Mouse (Mus musculus): ENCODE measurements around the gene Tmem185b. TPM values are rescaled to one million over a fixed set of nuclear protein-coding genes. Genes with fewer than 3 reads are reported as not detected.

Gene Tmem185b
- polyA plus RNA-seq, 1 experiment from 2014 or later, result 23.9 TPM

DNA sequence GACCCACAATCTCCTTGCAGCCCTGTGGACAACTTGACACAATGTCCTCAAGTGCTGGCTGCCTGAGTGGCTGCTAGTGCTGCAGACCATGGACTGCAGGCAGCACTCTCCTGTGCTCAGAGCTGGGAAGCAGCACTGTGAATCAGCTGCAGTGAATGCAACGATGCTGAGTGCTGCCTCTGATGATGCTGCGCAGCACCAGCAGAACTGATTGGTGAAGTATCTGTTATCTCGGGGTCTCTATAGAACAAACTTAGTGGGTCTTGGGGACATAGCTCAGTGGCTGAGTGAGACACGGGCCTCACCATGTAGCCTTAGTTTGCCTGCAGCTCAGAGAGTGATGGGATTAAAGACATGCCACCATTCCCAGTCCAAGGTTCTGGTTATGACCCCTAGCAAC, 19.7 kb downstream of the Tmem185b start:
- Histone ChIP-seq H3K27ac (ENCODE audit: low read length) (no peak overlapping the region), H3K9ac (replicated peaks; ENCODE audit: low read depth, low read length) (no peak overlapping the region), H3K4me3 (ENCODE audit: low read depth, low read length) (no peak overlapping the region), H3K27me3 (ENCODE audit: control insufficient read depth, insufficient read depth, low read length) (no peaks in the 10 kb centered on the region), H3K36me3 (ENCODE audit: control insufficient read depth, insufficient read depth, low read length) (no peaks in the 10 kb centered on the region), H3K9me3 (ENCODE audit: control insufficient read depth, low read depth, low read length) (no peaks in the 10 kb centered on the region), H3K4me2 (replicated peaks; ENCODE audit: low read depth, low read length) (no peak overlapping the region), H3K4me1 (ENCODE audit: control insufficient read depth, insufficient read depth, low read length) (peaks cover 3% of the 10 kb centered on the region; the same call in 1 of the 2 replicates)
- 86% methylated on average over 4 of the region's 4 CpGs for WGBS
- ATAC-seq (ENCODE audit: insufficient number of reproducible peaks, insufficient read depth, low FRiP score, low read depth), result no peak

- no peak overlapping the region for H3K4me3 ChIP-seq (ENCODE audit: low read depth, low read length)
- H3K4me1 ChIP-seq (ENCODE audit: control insufficient read depth, insufficient read depth, low read length), result no peaks in the 10 kb centered on the region
- no peak overlapping the region for H3K9ac ChIP-seq (replicated peaks; ENCODE audit: low read depth, low read length)
- no peak for ATAC-seq (ENCODE audit: insufficient number of reproducible peaks, insufficient read depth, low FRiP score, low read depth)
- 83% methylated on average over 3 of the region's 3 CpGs for WGBS
- no peak overlapping the region for H3K27ac ChIP-seq (ENCODE audit: low read length)
- H3K27me3 ChIP-seq (ENCODE audit: control insufficient read depth, insufficient read depth, low read length), result no peaks in the 10 kb centered on the region
- H3K36me3 ChIP-seq (ENCODE audit: control insufficient read depth, insufficient read depth, low read length), result no peaks in the 10 kb centered on the region
- H3K4me2 ChIP-seq (replicated peaks; ENCODE audit: low read depth, low read length), result no peak overlapping the region
- H3K9me3 ChIP-seq (ENCODE audit: control insufficient read depth, low read depth, low read length), result no peaks in the 10 kb centered on the region
Measured at GRCm38 (mm10) chr1:119546490-119546889, 20.5 kb downstream of the Tmem185b start.

DNA sequence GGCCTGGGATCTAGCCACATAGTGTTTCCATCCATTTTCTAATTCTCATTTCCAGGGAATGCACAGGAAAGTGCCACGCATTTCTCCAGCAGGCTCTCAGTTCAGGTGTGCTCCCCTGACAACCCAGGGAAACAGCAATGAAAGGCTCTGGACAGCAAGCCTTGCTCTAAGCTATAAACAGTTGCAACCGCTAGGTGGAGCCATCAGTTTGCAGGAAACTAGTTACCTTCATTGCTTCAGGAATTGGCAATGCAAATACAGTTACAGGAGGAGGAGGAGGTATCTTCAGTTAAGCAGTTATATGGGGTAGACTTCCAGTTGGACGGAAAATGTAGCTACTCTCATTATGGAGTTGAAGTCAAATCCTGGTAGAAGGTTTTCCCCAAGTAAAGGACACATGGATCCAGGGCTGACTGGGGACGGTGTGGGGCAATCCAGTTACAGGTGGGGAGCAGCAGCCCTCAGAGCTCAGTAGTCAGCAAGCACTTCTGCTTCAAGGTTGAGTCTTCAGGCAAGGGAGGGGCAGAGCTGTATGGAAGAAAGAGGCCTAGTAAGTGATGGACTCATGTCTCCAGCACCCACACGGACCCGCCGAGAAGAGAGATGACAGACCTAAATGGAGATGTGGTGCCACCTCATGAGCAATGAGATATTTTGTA, 22.8 kb downstream of the Tmem185b start:
- Histone ChIP-seq H3K36me3 (ENCODE audit: control insufficient read depth, insufficient read depth, low read length) (no peaks in the 10 kb centered on the region; the same call in 1 of the 2 replicates), H3K4me3 (ENCODE audit: low read depth, low read length) (no peak overlapping the region), H3K27ac (ENCODE audit: low read length) (no peak overlapping the region), H3K9me3 (ENCODE audit: control insufficient read depth, low read depth, low read length) (no peaks in the 10 kb centered on the region), H3K4me1 (ENCODE audit: control insufficient read depth, insufficient read depth, low read length) (no peaks in the 10 kb centered on the region), H3K27me3 (ENCODE audit: control insufficient read depth, insufficient read depth, low read length) (no peaks in the 10 kb centered on the region), H3K9ac (replicated peaks; ENCODE audit: low read depth, low read length) (no peak overlapping the region), H3K4me2 (replicated peaks; ENCODE audit: low read depth, low read length) (no peak overlapping the region)
- peak; percentile 42; the same call in 1 of the 2 replicates for ATAC-seq (ENCODE audit: insufficient number of reproducible peaks, insufficient read depth, low FRiP score, low read depth)
- 67% methylated on average over 7 of the region's 7 CpGs for WGBS

- no peaks in the 10 kb centered on the region for H3K9me3 ChIP-seq (ENCODE audit: control insufficient read depth, low read depth, low read length)
- WGBS, result 85% methylated on average over 7 of the region's 7 CpGs
- no peak for ATAC-seq (ENCODE audit: insufficient number of reproducible peaks, insufficient read depth, low FRiP score, low read depth)
Measured at GRCm38 (mm10) chr1:119549327-119549689, 23.3 kb downstream of the Tmem185b start.

GRCm38 (mm10) chr1:119550064-119550463, 24.1 kb downstream of the Tmem185b start:
- Histone ChIP-seq H3K9me3 (ENCODE audit: control insufficient read depth, low read depth, low read length) (no peaks in the 10 kb centered on the region), H3K9ac (replicated peaks; ENCODE audit: low read depth, low read length) (no peak overlapping the region), H3K4me2 (replicated peaks; ENCODE audit: low read depth, low read length) (no peak overlapping the region), H3K27me3 (ENCODE audit: control insufficient read depth, insufficient read depth, low read length) (no peaks in the 10 kb centered on the region), H3K36me3 (ENCODE audit: control insufficient read depth, insufficient read depth, low read length) (no peaks in the 10 kb centered on the region; the same call in 1 of the 2 replicates), H3K27ac (ENCODE audit: low read length) (no peak overlapping the region), H3K4me1 (ENCODE audit: control insufficient read depth, insufficient read depth, low read length) (no peaks in the 10 kb centered on the region), H3K4me3 (ENCODE audit: low read depth, low read length) (no peak overlapping the region)
- 89% methylated on average over 2 of the region's 2 CpGs for WGBS
- no peak for ATAC-seq (ENCODE audit: insufficient number of reproducible peaks, insufficient read depth, low FRiP score, low read depth)

More at GRCm38 (mm10) chr1:119549327-119549689, 23.3 kb downstream of the Tmem185b start:
- Histone ChIP-seq H3K4me3 (ENCODE audit: low read depth, low read length) (no peak overlapping the region), H3K9ac (replicated peaks; ENCODE audit: low read depth, low read length) (no peak overlapping the region), H3K27me3 (ENCODE audit: control insufficient read depth, insufficient read depth, low read length) (no peaks in the 10 kb centered on the region), H3K27ac (ENCODE audit: low read length) (no peak overlapping the region), H3K4me2 (replicated peaks; ENCODE audit: low read depth, low read length) (no peak overlapping the region), H3K4me1 (ENCODE audit: control insufficient read depth, insufficient read depth, low read length) (no peaks in the 10 kb centered on the region), H3K36me3 (ENCODE audit: control insufficient read depth, insufficient read depth, low read length) (no peaks in the 10 kb centered on the region; the same call in 1 of the 2 replicates)

DNA sequence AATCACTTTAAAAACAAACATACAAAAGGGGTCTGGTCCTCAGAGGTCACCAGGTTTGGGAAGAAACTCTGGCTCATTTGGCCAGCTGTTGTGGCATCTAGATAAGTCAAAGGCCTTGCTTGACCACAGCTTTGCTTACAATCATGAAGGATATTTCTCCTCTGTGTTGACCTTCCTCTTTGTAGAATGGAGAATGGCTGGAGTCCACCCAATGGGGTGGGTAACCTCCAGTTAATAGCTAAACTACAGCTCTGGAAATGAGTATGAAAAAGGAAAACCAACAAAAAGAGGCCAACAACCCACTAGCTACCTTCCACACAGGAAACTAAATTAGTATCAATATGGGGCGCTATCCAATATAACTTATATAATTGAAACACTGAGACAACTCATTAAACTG, 25.7 kb downstream of the Tmem185b start:
- Histone ChIP-seq H3K36me3 (ENCODE audit: control insufficient read depth, insufficient read depth, low read length) (no peaks in the 10 kb centered on the region; the same call in 1 of the 2 replicates), H3K9ac (replicated peaks; ENCODE audit: low read depth, low read length) (no peak overlapping the region), H3K4me2 (replicated peaks; ENCODE audit: low read depth, low read length) (no peak overlapping the region), H3K27ac (ENCODE audit: low read length) (no peak overlapping the region), H3K27me3 (ENCODE audit: control insufficient read depth, insufficient read depth, low read length) (no peaks in the 10 kb centered on the region), H3K4me3 (ENCODE audit: low read depth, low read length) (no peak overlapping the region), H3K4me1 (ENCODE audit: control insufficient read depth, insufficient read depth, low read length) (no peaks in the 10 kb centered on the region), H3K9me3 (ENCODE audit: control insufficient read depth, low read depth, low read length) (no peaks in the 10 kb centered on the region)
- ATAC-seq (ENCODE audit: insufficient number of reproducible peaks, insufficient read depth, low FRiP score, low read depth), result no peak
- WGBS, result 93% methylated on average over 1 of the region's 1 CpGs

GRCm38 (mm10) chr1:119555651-119556050, 29.7 kb downstream of the Tmem185b start:
- Histone ChIP-seq H3K9me3 (ENCODE audit: control insufficient read depth, low read depth, low read length) (no peaks in the 10 kb centered on the region), H3K4me3 (ENCODE audit: low read depth, low read length) (no peak overlapping the region), H3K27ac (ENCODE audit: low read length) (no peak overlapping the region), H3K9ac (replicated peaks; ENCODE audit: low read depth, low read length) (no peak overlapping the region), H3K27me3 (ENCODE audit: control insufficient read depth, insufficient read depth, low read length) (no peaks in the 10 kb centered on the region), H3K36me3 (ENCODE audit: control insufficient read depth, insufficient read depth, low read length) (no peaks in the 10 kb centered on the region; the same call in 1 of the 2 replicates), H3K4me1 (ENCODE audit: control insufficient read depth, insufficient read depth, low read length) (no peaks in the 10 kb centered on the region), H3K4me2 (replicated peaks; ENCODE audit: low read depth, low read length) (no peak overlapping the region)
- 73% methylated on average over 5 of the region's 5 CpGs for WGBS
- no peak for ATAC-seq (ENCODE audit: insufficient number of reproducible peaks, insufficient read depth, low FRiP score, low read depth)

- no peaks in the 10 kb centered on the region; the same call in 1 of the 2 replicates for H3K36me3 ChIP-seq (ENCODE audit: control insufficient read depth, insufficient read depth, low read length)
- no peaks in the 10 kb centered on the region for H3K27me3 ChIP-seq (ENCODE audit: control insufficient read depth, insufficient read depth, low read length)
- 78% methylated on average over 4 of the region's 4 CpGs for WGBS
- ATAC-seq (ENCODE audit: insufficient number of reproducible peaks, insufficient read depth, low FRiP score, low read depth), result no peak
- H3K4me1 ChIP-seq (ENCODE audit: control insufficient read depth, insufficient read depth, low read length), result no peaks in the 10 kb centered on the region
- no peak overlapping the region for H3K27ac ChIP-seq (ENCODE audit: low read length)
- H3K4me3 ChIP-seq (ENCODE audit: low read depth, low read length), result no peak overlapping the region
- no peaks in the 10 kb centered on the region for H3K9me3 ChIP-seq (ENCODE audit: control insufficient read depth, low read depth, low read length)
- H3K9ac ChIP-seq (replicated peaks; ENCODE audit: low read depth, low read length), result no peak overlapping the region
- H3K4me2 ChIP-seq (replicated peaks; ENCODE audit: low read depth, low read length), result no peak overlapping the region
Measured at GRCm38 (mm10) chr1:119557641-119558395, 31.9 kb downstream of the Tmem185b start.

Data from stomach, embryonic 14.5 days (tissue).